Mouse (Mus musculus): ENCODE results near the gene Ahcyl2. TPM values are rescaled to one million over a fixed set of nuclear protein-coding genes. Genes with fewer than 3 reads are reported as not detected.
A peak's percentile ranks its signal among the peaks of the same experiment; 100 is the strongest.

Gene Ahcyl2
- polyA plus RNA-seq, 1 experiment = 24.0 TPM

DNA sequence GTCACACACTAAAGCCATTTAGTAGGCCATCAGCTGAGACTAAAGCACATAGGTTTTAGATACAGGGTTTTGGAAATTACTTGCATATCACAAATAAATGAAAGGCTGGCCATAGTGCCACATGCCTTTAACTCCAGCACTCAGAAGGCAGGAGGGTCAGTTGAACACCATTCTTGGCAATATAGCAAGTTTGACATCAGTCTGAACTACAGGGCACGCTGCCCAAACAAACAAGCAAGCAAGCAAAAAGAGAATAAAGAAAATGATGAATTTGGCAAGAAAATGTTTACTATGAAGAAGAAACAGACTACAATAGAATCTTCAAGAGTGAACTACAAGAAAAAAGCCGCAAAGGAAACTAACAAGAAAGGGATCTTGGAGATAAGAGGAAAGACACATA, 73.7 kb downstream of the Ahcyl2 start:
- no peak overlapping the region for H3K4me3 ChIP-seq (ENCODE audit: insufficient read depth, low read length)
- TF ChIP-seq POLR2A (IDR thresholded peaks at IDR 0.05; ENCODE audit: low read depth, low read length) (no peak), CTCF (IDR thresholded peaks at IDR 0.05; ENCODE audit: borderline replicate concordance, insufficient read depth, low read length) (no peak)

DNA sequence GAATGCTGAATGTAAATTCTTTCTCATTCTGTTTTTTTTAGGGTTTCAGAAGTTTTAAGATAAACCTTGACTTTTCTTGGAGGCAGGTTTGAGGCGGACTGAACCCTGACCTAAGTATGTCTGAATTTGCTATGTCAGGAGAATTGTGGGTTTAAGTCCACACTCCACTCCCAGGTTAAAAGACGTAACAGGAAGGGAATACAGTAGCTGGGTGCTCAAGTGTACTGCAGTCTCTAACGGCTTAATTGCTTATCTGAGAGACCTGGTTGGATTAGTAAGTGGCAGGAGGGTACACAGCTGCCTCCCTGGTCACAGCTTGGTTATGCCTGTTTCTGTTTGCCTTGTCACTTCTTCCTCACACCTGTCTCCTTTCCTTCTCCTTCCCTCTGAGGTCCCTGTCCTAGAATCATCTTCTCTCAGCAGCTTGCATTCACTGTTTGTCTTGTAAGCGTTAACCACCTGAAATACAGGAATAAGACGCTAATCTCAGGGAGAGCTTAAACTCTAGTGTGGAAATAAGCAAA, 79.9 kb downstream of the Ahcyl2 start:
- Histone ChIP-seq H3K4me1 (ENCODE audit: control insufficient read depth, insufficient read depth, low read length) (peaks cover 5% of the 10 kb centered on the region; the same call in 1 of the 2 replicates), H3K4me3 (ENCODE audit: insufficient read depth, low read length) (no peak overlapping the region), H3K27ac (ENCODE audit: insufficient read depth, low read length) (no peak overlapping the region)
- TF ChIP-seq CTCF (IDR thresholded peaks at IDR 0.05; ENCODE audit: borderline replicate concordance, insufficient read depth, low read length) = no peak
- TF ChIP-seq POLR2A (IDR thresholded peaks at IDR 0.05; ENCODE audit: low read depth, low read length) = no peak

More for the DNA sequence above, 73.7 kb downstream of the Ahcyl2 start:
- no peak overlapping the region for H3K27ac ChIP-seq (ENCODE audit: insufficient read depth, low read length)
- no peaks in the 10 kb centered on the region for H3K4me1 ChIP-seq (ENCODE audit: control insufficient read depth, insufficient read depth, low read length)

DNA sequence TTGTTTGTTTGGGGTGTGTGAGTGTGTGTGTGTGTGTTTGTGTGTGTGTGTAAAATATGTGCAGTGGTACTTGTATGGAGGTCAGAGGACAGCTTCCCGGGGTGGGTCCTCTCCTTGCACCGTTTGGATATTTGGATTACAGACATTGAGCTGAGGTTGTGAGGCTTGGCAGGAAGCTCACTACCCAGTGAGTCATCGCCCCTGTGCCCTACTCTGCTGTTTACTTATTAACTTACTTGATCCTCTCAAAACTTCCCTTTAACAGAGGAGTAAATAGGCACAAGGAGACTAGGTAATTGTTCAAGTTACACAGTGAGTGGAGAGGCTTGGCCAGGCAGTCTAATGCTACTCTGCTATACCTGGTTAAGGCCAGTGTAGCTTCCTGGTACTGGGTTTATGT, 81.0 kb downstream of the Ahcyl2 start:
- no peak overlapping the region for H3K27ac ChIP-seq (ENCODE audit: insufficient read depth, low read length)
- peaks cover 5% of the 10 kb centered on the region; the same call in 1 of the 2 replicates for H3K4me1 ChIP-seq (ENCODE audit: control insufficient read depth, insufficient read depth, low read length)
- H3K4me3 ChIP-seq (ENCODE audit: insufficient read depth, low read length) = no peak overlapping the region
- no peak for TF ChIP-seq POLR2A (IDR thresholded peaks at IDR 0.05; ENCODE audit: low read depth, low read length)
- TF ChIP-seq CTCF (IDR thresholded peaks at IDR 0.05; ENCODE audit: borderline replicate concordance, insufficient read depth, low read length) = no peak

DNA sequence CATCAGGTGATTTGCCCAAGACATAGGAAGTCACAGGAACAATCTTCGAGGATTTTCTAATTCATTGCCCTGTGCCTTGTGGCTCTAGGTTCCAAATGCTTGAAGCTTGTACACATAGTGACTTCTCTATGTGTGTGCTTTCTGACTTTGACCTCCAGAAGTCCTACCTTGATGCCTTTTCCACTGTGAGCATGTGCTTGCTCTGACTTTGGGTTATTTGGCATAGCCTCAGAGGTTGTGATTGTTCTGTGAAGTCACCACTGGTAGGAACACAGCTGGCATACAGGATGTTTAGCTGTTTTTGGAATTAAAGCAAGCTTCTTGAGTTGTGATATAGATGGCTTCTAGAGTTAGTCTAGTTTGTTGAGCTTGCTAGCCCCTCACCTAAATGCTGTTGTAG, 82.3 kb downstream of the Ahcyl2 start:
- no peak overlapping the region for H3K4me3 ChIP-seq (ENCODE audit: insufficient read depth, low read length)
- no peak overlapping the region for H3K27ac ChIP-seq (ENCODE audit: insufficient read depth, low read length)

GRCm38 (mm10) chr6:29850747-29851146, 82.9 kb downstream of the Ahcyl2 start:
- Histone ChIP-seq H3K4me1 (ENCODE audit: control insufficient read depth, insufficient read depth, low read length) (peaks cover 5% of the 10 kb centered on the region; the same call in 1 of the 2 replicates), H3K27ac (ENCODE audit: insufficient read depth, low read length) (no peak overlapping the region), H3K4me3 (ENCODE audit: insufficient read depth, low read length) (no peak overlapping the region)
- TF ChIP-seq POLR2A (IDR thresholded peaks at IDR 0.05; ENCODE audit: low read depth, low read length) = no peak
- TF ChIP-seq CTCF (IDR thresholded peaks at IDR 0.05; ENCODE audit: borderline replicate concordance, insufficient read depth, low read length) = no peak

More for the DNA sequence above, 82.3 kb downstream of the Ahcyl2 start:
- TF ChIP-seq POLR2A (IDR thresholded peaks at IDR 0.05; ENCODE audit: low read depth, low read length) (no peak), CTCF (IDR thresholded peaks at IDR 0.05; ENCODE audit: borderline replicate concordance, insufficient read depth, low read length) (no peak)
- H3K4me1 ChIP-seq (ENCODE audit: control insufficient read depth, insufficient read depth, low read length) = peaks cover 5% of the 10 kb centered on the region; the same call in 1 of the 2 replicates

DNA sequence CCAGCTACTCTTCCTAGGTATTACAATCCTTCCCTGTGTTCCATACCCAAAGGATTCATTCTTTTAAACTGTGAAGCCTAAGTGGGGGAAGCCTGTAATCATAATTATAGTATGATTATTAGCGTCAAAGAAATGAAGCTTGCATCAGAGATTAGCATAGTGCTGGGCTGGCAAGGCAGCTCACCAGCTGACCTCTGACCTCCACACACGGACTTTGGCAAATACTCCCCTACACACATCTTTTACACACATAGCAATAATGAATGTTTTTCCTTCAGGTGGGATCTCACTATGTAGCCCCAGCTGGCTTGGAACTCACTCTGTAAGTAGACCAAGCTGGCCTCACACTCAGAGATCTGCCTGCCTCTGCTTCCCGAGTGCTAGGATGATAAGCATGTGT, 84.1 kb downstream of the Ahcyl2 start:
- Histone ChIP-seq H3K27ac (ENCODE audit: insufficient read depth, low read length) (no peak overlapping the region), H3K4me1 (ENCODE audit: control insufficient read depth, insufficient read depth, low read length) (peaks cover 5% of the 10 kb centered on the region; the same call in 1 of the 2 replicates), H3K4me3 (ENCODE audit: insufficient read depth, low read length) (no peak overlapping the region)
- TF ChIP-seq CTCF (IDR thresholded peaks at IDR 0.05; ENCODE audit: borderline replicate concordance, insufficient read depth, low read length) = no peak
- no peak for TF ChIP-seq POLR2A (IDR thresholded peaks at IDR 0.05; ENCODE audit: low read depth, low read length)

- TF ChIP-seq POLR2A (IDR thresholded peaks at IDR 0.05; ENCODE audit: low read depth, low read length) = no peak
- peak; percentile 28; the same call in 1 of the 2 replicates for TF ChIP-seq CTCF (IDR thresholded peaks at IDR 0.05; ENCODE audit: borderline replicate concordance, insufficient read depth, low read length)
- Histone ChIP-seq H3K27ac (ENCODE audit: insufficient read depth, low read length) (no peak overlapping the region), H3K4me3 (ENCODE audit: insufficient read depth, low read length) (no peak overlapping the region), H3K4me1 (ENCODE audit: control insufficient read depth, insufficient read depth, low read length) (peaks cover 5% of the 10 kb centered on the region; the same call in 1 of the 2 replicates)
Measured at GRCm38 (mm10) chr6:29853213-29853899, 85.5 kb downstream of the Ahcyl2 start.

- Histone ChIP-seq H3K27ac (ENCODE audit: insufficient read depth, low read length) (no peak overlapping the region), H3K4me1 (ENCODE audit: control insufficient read depth, insufficient read depth, low read length) (peaks cover 2% of the 10 kb centered on the region; the same call in 1 of the 2 replicates), H3K4me3 (ENCODE audit: insufficient read depth, low read length) (no peak overlapping the region)
- TF ChIP-seq POLR2A (IDR thresholded peaks at IDR 0.05; ENCODE audit: low read depth, low read length) (no peak), CTCF (IDR thresholded peaks at IDR 0.05; ENCODE audit: borderline replicate concordance, insufficient read depth, low read length) (no peak)
Measured at GRCm38 (mm10) chr6:29853900-29854390, 86.1 kb downstream of the Ahcyl2 start.

DNA sequence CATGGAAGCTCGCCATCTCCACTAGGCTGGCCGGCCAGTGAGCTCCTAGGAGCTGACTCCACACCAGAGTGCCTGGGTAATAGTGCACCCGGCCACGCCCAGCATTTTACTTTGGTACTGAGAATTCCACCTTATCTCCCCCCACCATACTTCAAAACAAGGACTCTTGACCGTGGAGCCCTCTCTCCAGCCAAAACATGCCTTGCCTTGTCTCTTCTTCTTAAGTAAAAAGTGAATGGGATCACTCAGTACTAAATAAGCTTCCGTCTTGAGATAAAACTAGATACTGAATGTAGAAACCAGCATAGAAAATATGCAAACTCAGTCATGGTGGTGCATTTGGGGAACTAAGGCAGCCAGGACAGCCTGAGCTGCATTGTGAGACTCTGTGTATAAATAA, 90.8 kb downstream of the Ahcyl2 start:
- TF ChIP-seq CTCF (IDR thresholded peaks at IDR 0.05; ENCODE audit: borderline replicate concordance, insufficient read depth, low read length) (no peak), POLR2A (IDR thresholded peaks at IDR 0.05; ENCODE audit: low read depth, low read length) (no peak)
- no peak overlapping the region for H3K4me3 ChIP-seq (ENCODE audit: insufficient read depth, low read length)
- H3K27ac ChIP-seq (ENCODE audit: insufficient read depth, low read length) = no peak overlapping the region
- H3K4me1 ChIP-seq (ENCODE audit: control insufficient read depth, insufficient read depth, low read length) = no peaks in the 10 kb centered on the region

DNA sequence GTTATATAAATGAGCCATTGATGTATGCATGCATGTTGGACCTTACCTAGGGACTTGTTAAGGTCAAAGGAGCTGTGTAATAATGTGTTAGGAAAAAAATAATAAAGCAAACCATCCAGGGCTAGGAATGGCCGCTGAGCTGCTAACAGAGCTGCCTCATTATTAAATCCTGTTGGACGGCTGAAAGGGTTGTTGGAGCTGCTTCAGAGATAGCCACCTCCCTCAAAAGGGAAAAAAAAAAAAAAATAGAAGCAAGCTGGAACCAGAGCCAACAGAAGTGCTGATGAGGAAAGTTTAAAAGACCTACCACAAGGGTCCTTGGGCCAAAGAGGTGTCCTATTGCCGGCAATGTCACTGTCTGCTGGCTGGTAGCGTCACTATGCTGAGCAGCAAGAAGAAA, 91.5 kb downstream of the Ahcyl2 start:
- Histone ChIP-seq H3K4me3 (ENCODE audit: insufficient read depth, low read length) (no peak overlapping the region), H3K27ac (ENCODE audit: insufficient read depth, low read length) (no peak overlapping the region), H3K4me1 (ENCODE audit: control insufficient read depth, insufficient read depth, low read length) (no peaks in the 10 kb centered on the region)
- no peak for TF ChIP-seq POLR2A (IDR thresholded peaks at IDR 0.05; ENCODE audit: low read depth, low read length)
- TF ChIP-seq CTCF (IDR thresholded peaks at IDR 0.05; ENCODE audit: borderline replicate concordance, insufficient read depth, low read length) = no peak
